Mouse (Mus musculus) c-Kit-positive CD71-positive TER-119-negative erythroid progenitor cells, embryonic 14.5 days (primary cell): ENCODE measurements around the gene Grb14.

ENCODE experiments used
- DNase-seq: peaks from one replicate; pipeline ENCODE4 v3.0.0-alpha.2; 2013; ENCODE audit warnings: low read depth

The Grb14 gene

GRCm38 (mm10) chr2:64974549-64974948 lies 50.2 kb downstream of the Grb14 start:
- DNase-seq: no peak

DNA sequence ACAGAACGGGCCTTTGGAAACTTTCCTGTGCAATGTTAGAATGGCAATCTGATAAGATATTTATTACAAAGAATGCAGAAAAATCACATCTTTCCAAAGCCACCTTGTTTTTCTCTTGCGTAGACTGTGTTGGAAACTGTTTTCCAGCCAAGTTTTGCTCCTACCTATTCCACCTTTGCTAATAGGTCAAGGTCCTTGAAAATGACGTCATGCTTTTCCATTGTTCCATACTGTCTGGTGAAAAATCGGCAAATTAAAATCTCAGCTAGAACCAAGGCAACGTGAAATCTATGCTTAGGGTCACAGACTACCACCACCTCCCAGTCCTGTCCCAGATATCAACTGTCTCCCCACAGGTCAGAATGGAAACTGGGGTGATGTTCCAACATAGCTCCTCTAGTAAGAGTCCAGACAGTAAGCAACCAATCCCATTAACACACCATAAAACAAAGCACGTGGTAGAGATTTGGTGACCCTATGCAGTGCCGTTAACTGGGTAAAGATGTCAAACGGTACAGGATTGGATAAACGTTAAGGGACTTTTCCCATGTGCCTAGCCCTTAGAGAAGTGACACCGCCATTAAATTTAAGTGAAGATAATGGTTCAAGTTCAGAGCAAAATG lies 50.9 kb downstream of the Grb14 start:
- no peak for DNase-seq

- no peak for DNase-seq
These were observed 51.7 kb downstream of the Grb14 start for GRCm38 (mm10) chr2:64973125-64973524.

GRCm38 (mm10) chr2:64971828-64972227 lies 53.0 kb downstream of the Grb14 start:
- DNase-seq: no peak

- no peak for DNase-seq
These were observed 53.8 kb downstream of the Grb14 start for GRCm38 (mm10) chr2:64970992-64971391.

GRCm38 (mm10) chr2:64966893-64967444 lies 57.8 kb downstream of the Grb14 start:
- DNase-seq: no peak

DNA sequence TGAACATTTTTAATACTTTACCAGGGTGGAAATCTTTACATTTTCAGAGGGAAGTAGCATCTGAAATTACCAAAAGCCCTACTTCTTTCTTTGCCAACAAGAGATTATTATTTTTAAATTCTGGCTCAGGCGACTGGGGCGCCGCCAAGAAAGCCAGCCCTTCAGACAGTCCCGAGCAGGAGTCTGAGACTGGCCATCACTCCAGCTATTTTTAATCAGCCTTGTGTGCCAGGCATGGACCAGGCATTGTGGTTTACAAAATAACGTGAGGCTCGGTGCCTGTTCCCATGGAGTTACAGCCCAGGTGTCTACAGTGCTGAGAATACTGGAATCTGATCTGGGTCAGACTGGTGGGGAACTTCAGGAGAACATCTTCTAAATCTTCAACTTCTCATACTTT lies 58.5 kb downstream of the Grb14 start:
- no peak for DNase-seq

DNA sequence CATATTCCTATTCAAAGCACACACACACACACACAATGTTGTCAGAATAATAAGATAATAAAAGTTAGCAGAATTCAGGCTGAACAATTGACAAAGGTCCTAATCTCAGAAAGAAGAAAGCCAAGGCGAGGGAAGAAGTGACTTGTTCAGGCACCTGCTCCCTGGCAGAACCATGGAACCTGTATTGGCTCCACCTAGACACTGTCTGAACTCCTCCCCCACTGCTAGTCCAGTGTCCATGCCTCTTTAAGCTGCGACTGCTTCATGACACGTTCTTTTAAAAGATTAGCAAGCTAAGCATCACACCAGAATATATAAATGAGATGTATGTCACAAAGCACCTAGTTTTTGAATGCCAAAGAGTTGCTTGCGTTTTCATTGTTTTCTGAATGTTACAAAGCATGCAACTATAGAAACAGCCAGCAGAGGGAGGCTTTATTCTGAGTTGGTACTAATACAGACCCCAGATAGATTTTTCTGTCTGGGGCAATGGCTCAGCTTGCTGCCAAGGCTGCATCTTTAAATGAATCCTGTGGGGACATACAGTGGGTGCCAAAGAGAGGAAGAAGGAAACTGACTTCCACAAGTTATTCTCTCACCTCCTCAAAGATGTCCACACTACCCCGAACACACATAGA lies 59.4 kb downstream of the Grb14 start:
- no peak for DNase-seq

- no peak for DNase-seq
These were observed 62.6 kb downstream of the Grb14 start for GRCm38 (mm10) chr2:64962196-64962595.

- no peak for DNase-seq
These were observed 63.4 kb downstream of the Grb14 start for GRCm38 (mm10) chr2:64961381-64961780.

- no peak for DNase-seq
These were observed 65.1 kb downstream of the Grb14 start for GRCm38 (mm10) chr2:64959657-64960056.

GRCm38 (mm10) chr2:64955441-64955840 lies 69.3 kb downstream of the Grb14 start:
- no peak for DNase-seq

- no peak for DNase-seq
These were observed 75.6 kb downstream of the Grb14 start for GRCm38 (mm10) chr2:64949210-64949609.

DNA sequence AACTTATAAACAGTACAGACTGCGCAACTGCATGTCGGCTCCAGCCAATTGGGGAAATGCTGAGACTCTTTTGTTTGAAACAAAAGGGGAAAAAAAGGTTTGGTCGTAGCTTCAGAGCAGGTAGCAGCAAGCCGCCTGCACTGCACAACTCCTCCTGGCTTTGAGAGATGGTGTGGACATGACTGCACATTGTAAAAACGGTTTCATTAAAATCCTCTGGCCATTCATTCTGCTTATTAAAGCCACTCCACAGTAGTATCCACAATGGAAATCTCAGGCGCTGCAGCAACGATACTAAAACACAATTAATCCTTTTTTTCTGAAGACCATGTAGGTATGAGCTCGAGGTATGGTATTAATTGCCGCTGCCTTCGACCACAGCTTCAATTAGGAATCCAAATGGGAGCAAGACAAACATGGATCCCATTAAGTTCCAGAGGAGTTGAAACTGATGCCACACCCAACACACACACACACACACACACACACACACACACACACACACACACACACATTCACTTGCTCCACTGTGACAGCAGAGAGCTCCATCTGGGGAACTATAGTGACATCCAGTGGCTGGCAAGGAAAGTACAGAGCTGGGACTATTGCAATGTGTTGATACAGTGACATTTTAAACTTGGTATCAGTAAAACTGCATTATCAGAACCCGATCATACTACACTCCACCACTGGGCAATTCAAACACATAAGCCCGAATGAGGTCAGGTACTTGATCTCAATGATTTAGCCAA lies 76.2 kb downstream of the Grb14 start:
- no peak for DNase-seq

- no peak for DNase-seq
These were observed 77.3 kb downstream of the Grb14 start for GRCm38 (mm10) chr2:64947484-64947883.

GRCm38 (mm10) chr2:64920879-64921278 lies 103.9 kb downstream of the Grb14 start:
- DNase-seq: no peak

DNA sequence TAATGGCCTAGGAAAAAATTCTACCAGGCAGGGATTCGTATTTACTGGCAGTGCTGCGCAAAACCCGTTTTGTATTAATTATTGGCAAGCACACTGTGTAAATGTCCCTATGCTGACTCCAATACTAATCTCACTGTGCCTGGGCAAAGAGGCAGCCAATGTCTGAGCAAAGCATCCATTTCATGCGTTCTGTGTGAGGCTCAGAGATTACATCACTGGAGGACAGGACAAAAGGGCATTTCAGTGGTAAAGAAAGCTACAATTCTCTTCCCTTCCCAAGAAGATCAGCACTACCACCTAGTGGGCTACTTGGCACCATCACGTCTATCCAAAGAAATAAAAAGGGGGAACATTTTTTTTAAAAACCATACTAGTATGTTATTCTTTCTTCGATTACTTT lies 109.3 kb downstream of the Grb14 start:
- DNase-seq: no peak

DNA sequence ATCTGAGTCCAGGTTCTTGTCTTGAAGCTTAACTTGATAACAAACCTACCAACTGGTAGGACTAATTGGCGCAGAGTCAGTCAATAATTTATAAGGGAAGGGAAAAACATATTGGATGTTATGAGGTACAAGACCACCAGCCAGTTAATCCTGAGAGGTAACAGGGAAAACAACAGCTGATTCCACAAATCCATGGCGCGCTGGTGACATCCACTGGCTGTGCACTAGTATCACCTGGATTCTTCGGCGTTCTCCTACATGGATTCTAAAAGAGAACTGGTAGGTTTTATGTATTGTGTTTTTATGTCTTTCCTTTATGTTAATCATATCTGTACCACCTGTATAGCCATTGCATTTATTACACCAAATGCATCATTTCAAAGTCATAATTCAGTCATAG lies 119.9 kb downstream of the Grb14 start:
- DNase-seq: no peak

GRCm38 (mm10) chr2:64897844-64898243 lies 126.9 kb downstream of the Grb14 start:
- DNase-seq: no peak

DNA sequence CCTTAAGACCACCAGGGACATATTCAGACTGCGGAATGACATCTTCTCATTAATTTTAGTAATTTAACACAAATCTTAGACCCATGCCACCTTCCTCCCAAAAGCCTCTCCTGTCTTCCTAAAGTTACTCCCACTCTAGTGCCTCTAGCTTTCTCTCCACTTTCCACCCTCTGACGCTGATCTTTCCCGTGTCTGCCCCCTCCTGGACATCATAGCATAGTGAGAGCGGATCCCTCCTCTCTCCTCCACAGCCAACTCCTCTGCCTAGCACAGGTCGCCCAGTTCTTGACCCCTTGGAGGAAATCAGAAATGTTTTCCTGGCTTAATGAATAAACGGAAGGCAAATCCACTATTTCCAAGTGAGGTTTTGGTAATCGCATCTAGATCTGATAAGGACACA lies 131.6 kb downstream of the Grb14 start:
- no peak for DNase-seq

DNA sequence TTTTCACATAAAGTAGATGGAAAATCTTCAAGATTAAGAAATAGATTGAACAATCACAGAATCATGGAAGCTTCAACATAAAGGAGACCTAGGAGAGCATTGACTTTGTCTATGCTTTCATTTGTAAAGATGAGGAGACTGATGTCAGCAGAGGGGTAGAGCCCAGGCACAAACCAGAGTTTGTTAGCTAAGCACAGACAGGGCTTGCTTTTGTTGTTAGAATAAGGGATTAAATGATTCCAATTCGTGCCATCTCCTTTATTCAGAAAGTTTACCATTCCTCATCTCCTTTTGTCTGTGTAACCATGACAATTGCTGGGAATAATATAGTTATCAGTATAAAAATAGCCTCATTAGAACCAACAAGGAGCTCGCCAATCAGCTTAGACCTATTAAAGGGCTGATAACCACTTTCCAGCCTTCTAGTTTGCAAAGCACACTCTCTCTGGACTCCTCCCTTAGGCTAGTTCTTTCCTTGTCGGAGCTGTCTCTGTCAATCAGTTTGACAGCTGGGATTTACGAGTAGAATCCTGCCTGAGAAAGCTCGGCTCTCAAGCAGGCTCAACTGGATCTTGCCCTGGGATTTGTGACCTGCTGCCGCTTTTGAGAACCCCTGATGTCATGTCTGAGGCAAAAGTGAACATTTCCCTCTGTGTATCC lies 137.6 kb downstream of the Grb14 start:
- DNase-seq: no peak

GRCm38 (mm10) chr2:64885696-64886095 lies 139.1 kb downstream of the Grb14 start:
- no peak for DNase-seq

DNA sequence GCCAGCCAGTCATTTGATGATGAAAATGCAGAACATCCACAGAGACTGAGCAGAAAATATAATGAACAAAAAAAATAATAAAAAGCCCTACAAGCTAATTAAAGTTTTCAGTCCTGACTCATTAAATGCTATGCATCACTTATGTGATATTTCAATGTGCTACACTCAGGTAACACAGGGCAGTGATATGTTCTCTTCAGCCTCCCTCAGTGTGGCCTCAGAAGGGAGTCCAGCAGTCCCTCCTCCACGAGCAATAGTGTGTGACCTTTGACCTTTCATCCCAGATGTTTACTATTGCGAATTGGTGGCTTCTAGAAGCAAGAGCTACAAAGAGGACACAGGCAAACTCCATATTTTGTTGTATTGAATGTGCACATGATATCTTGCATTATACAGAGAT lies 146.5 kb downstream of the Grb14 start:
- no peak for DNase-seq
